Mouse (Mus musculus) limb, embryonic 10.5 days (tissue): Measurements from ENCODE around the gene Gipr. TPM values are rescaled to one million over a fixed set of nuclear protein-coding genes. Genes with fewer than 3 reads are reported as not detected.

Experiments used
- microRNA counts: library from miRNA; unstranded; fragments of <30 nt; microRNA quantifications from one replicate; lab custom pipeline; 2017
- microRNA-seq: library from miRNA; unstranded; fragments of <30 nt; microRNA quantifications from one replicate; pipeline ENCODE4, GENCODE M21; 2017
- polyA plus RNA-seq: library from polyadenylated mRNA; unstranded; fragments of >200 nt; fragmentation: Nextera tagmentation; extraction: Ambion mirVana; gene quantifications from 2 replicates; pipeline ENCODE4 v1.2.1, GENCODE M21; 2016

Gene Gipr
- polyA plus RNA-seq, 1 experiment from 2014 or later, result 0.09 TPM

MicroRNA genes within 50 kb of the gene (microRNA counts, 519-probe panel; counts per million panel counts)
- microRNA mmu-miR-330 (lab: Ali Mortazavi, UCI), result 684 counts per million, percentile 72 among the panel's probes with 10 or more counts

Small RNAs within 50 kb of the gene (microRNA-seq; reads per million reads assigned to microRNA genes)
- gene Mir330, result 256 reads per million, percentile 60 among the genes with 10 or more reads in this experiment

Other genes with a start within 250 kb of the Gipr start
- 0.23 and 0.28 TPM in 2 replicates for gene Nova2, start 240.2 kb downstream of the Gipr start, polyA plus RNA-seq
- not detected in 2 replicates for gene Nanos2, start 178.7 kb downstream of the Gipr start, polyA plus RNA-seq
- gene Mypop, start 174.9 kb downstream of the Gipr start, polyA plus RNA-seq, result 3.4 and 4.0 TPM in 2 replicates
- gene Irf2bp1, start 162.1 kb downstream of the Gipr start, polyA plus RNA-seq, result 30.8 and 34.4 TPM in 2 replicates
- not detected in 2 replicates for gene Foxa3, start 142.6 kb downstream of the Gipr start, polyA plus RNA-seq
- gene Sympk, start 141.8 kb downstream of the Gipr start, polyA plus RNA-seq, result 50.4 and 54.6 TPM in 2 replicates
- gene Rsph6a, start 111.4 kb downstream of the Gipr start, polyA plus RNA-seq, result not detected in 2 replicates
- gene Dmwd, start 89.9 kb downstream of the Gipr start, polyA plus RNA-seq, result 20.0 and 21.4 TPM in 2 replicates
- 7.2 and 8.7 TPM in 2 replicates for gene Dmpk, start 82.3 kb downstream of the Gipr start, polyA plus RNA-seq
- gene Six5, start 71.5 kb downstream of the Gipr start, polyA plus RNA-seq, result 5.7 and 7.5 TPM in 2 replicates
- 1.1 and 2.2 TPM in 2 replicates for gene Gm4969, start 47.8 kb downstream of the Gipr start, polyA plus RNA-seq
- gene Fbxo46, start 46.3 kb downstream of the Gipr start, polyA plus RNA-seq, result 15.2 and 19.6 TPM in 2 replicates
- gene Qpctl, start 16.8 kb downstream of the Gipr start, polyA plus RNA-seq, result 12.5 and 14.4 TPM in 2 replicates
- 176 and 199 TPM in 2 replicates for gene Snrpd2, start 16.4 kb downstream of the Gipr start, polyA plus RNA-seq
- gene Eml2, start 10.3 kb upstream of the Gipr start, polyA plus RNA-seq, result 3.2 and 6.4 TPM in 2 replicates
- 6.5 and 8.5 TPM in 2 replicates for gene Gpr4, start 46.4 kb upstream of the Gipr start, polyA plus RNA-seq
- 45.7 and 48.7 TPM in 2 replicates for gene Opa3, start 62.2 kb upstream of the Gipr start, polyA plus RNA-seq
- gene Vasp, start 105.7 kb upstream of the Gipr start, polyA plus RNA-seq, result 68.1 and 75.7 TPM in 2 replicates
- gene Ppm1n, start 113.9 kb upstream of the Gipr start, polyA plus RNA-seq, result 0.16 and 0.39 TPM in 2 replicates
- gene Rtn2, start 116.5 kb upstream of the Gipr start, polyA plus RNA-seq, result 5.5 and 5.6 TPM in 2 replicates
- 0.04 and 0.11 TPM in 2 replicates for gene Fosb, start 143.9 kb upstream of the Gipr start, polyA plus RNA-seq
- 97.8 and 101 TPM in 2 replicates for gene Ercc1, start 178.7 kb upstream of the Gipr start, polyA plus RNA-seq
- 28.3 and 31.4 TPM in 2 replicates for gene Cd3eap, start 193.4 kb upstream of the Gipr start, polyA plus RNA-seq
- gene Ppp1r13l, start 193.6 kb upstream of the Gipr start, polyA plus RNA-seq, result 6.5 and 7.0 TPM in 2 replicates
- 25.6 and 26.6 TPM in 2 replicates for gene Ercc2, start 215.9 kb upstream of the Gipr start, polyA plus RNA-seq
- 3.3 and 4.4 TPM in 2 replicates for gene Klc3, start 238.0 kb upstream of the Gipr start, polyA plus RNA-seq
- not detected in 2 replicates for gene Ckm, start 238.6 kb upstream of the Gipr start, polyA plus RNA-seq